Mouse (Mus musculus) C2C12 (cell line): ENCODE results near the gene Dock4.

Experiments used
- CEBPB ChIP-seq: IDR thresholded peaks from one replicate; pipeline ENCODE4 v1.6.1; 2011; ENCODE audit warnings: low read depth, mild to moderate bottlenecking, control low read depth, moderate library complexity
- CTCF ChIP-seq: IDR thresholded peaks from one replicate; pipeline ENCODE4 v1.5.1; 2011; ENCODE audit not compliant: control insufficient read depth, insufficient read depth, insufficient read length
- FOSL1 ChIP-seq: IDR thresholded peaks from one replicate; pipeline ENCODE4 v1.8.0; 2011; ENCODE audit warnings: mild to moderate bottlenecking, low read length; ENCODE audit not compliant: poor library complexity, insufficient read depth, severe bottlenecking
- MAX ChIP-seq: IDR thresholded peaks from one replicate; pipeline ENCODE4 v1.6.1; 2011; ENCODE audit warnings: mild to moderate bottlenecking, control low read depth
- MYOG ChIP-seq: IDR thresholded peaks from one replicate; pipeline ENCODE4 v1.6.1; 2011; ENCODE audit not compliant: control insufficient read depth, insufficient read length; ENCODE audit errors: extremely low read depth
- USF1 ChIP-seq: IDR thresholded peaks from one replicate; pipeline ENCODE4 v1.6.1; 2011; ENCODE audit warnings: low read depth, mild to moderate bottlenecking, control low read depth, moderate library complexity

- TF ChIP-seq CTCF (no peak), MAX (no peak), CEBPB (no peak), USF1 (no peak), MYOG (no peak), FOSL1 (no peak)
Observed at GRCm38 (mm10) chr12:40427606-40428005, 18.1 kb upstream of the Dock4 start.
